Mouse (Mus musculus) liver, adult 2 months (tissue): ENCODE results near the gene Enthd1.

Experiments used
- CTCF ChIP-seq: fragments of 200-500 bp; IDR thresholded peaks from 2 replicates; pipeline ENCODE4 v1.5.1; 2011; ENCODE audit warnings: low read depth, low read length, control low read depth
- POLR2A ChIP-seq: fragments of 200-500 bp; IDR thresholded peaks from 2 replicates; pipeline ENCODE4 v1.6.1; 2011; ENCODE audit warnings: low read length, control low read depth; ENCODE audit not compliant: insufficient read depth; ENCODE audit errors: extremely low read depth

GRCm38 (mm10) chr15:80559978-80560377 lies 5.0 kb downstream of the Enthd1 start:
- no peak for TF ChIP-seq CTCF
- no peak for TF ChIP-seq POLR2A
